8 mouse cellular contexts compared by ENCODE assay signal in the genomic region with DNA sequence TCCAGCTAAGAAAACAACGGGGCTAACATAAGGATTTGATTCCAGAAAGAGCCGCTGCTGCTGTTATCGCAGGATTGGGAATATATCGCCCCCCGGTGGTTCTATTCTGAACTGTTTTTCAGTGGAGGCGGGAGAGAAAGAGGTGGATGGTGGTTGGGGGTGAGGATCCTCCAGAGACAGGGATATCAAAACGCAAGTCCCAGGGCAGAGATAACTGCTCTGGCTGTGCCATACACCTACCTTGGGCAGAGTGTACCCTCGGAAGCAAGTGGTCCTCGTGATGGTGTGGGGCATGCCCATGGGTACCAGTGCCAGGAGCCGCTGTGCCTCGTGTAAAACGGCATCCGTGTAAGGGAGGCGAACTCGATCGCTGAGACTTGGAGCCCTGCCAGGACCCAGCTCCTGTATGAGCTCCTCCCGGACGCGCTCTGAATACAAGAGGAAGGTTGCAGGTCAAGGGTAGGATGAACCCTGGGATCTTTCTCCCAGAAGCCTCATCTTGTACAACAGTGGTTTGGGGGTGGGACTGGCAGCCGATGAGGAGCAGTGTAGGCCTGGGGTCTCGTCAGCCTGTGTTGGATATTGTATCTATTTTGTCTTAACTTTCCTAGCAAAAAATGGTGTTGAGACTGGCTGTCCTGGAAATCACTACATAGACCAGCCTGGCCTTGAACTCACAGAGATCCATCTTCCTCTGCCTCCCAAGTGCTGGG. TPM values are rescaled to one million over a fixed set of nuclear protein-coding genes. Genes with fewer than 3 reads are reported as not detected.
DNase-seq lines count a peak whose midpoint lies in the region; ATAC-seq lines count a peak whose summit lies in the region.

No protein-coding gene starts in this region.

- 27% methylated on average over 21 of the region's 21 CpGs for WGBS in embryonic facial prominence, embryonic 11.5 days
- WGBS in heart, embryonic 10.5 days: 27% methylated on average over 21 of the region's 21 CpGs
- WGBS in limb, embryonic 12.5 days: 29% methylated on average over 21 of the region's 21 CpGs
- WGBS in midbrain, embryonic 16.5 days: 20% methylated on average over 21 of the region's 21 CpGs

- no peaks in the 10 kb centered on the region for H3K27me3 ChIP-seq in embryonic facial prominence, embryonic 11.5 days (ENCODE audit: control insufficient read depth, insufficient read depth, low read length)
- no peaks in the 10 kb centered on the region for H3K27me3 ChIP-seq in heart, embryonic 10.5 days (ENCODE audit: insufficient read depth, poor library complexity, severe bottlenecking)
- no peaks in the 10 kb centered on the region for H3K27me3 ChIP-seq in limb, embryonic 12.5 days
- H3K27me3 ChIP-seq in midbrain, embryonic 16.5 days (ENCODE audit: control insufficient read depth, insufficient read depth, low read depth, low read length): no peaks in the 10 kb centered on the region

- no peak overlapping the region for H3K27ac ChIP-seq in embryonic facial prominence, embryonic 11.5 days (replicated peaks; ENCODE audit: low read depth, low read length)
- peak overlapping the region; percentile 37; the same call in 1 of the 2 replicates for H3K27ac ChIP-seq in heart, embryonic 10.5 days
- H3K27ac ChIP-seq in limb, embryonic 12.5 days: no peak overlapping the region
- H3K27ac ChIP-seq in midbrain, embryonic 16.5 days (ENCODE audit: low read length): no peak overlapping the region

- DNase-seq in A20 (ENCODE audit: low read depth, low spot score): peak; percentile 50
- peak; percentile 41 for DNase-seq in adrenal gland, adult 8-10 months
- peak; percentile 92 for DNase-seq in embryonic facial prominence, embryonic 11.5 days (ENCODE audit: low spot score)
- no peak for DNase-seq in heart, embryonic 10.5 days (ENCODE audit: low spot score)
- DNase-seq in kidney, adult 9 months: peak; percentile 82
- peak; percentile 37 to 53 for DNase-seq in spleen, postnatal 36 days (ENCODE audit: low spot score in 2 of 2)

- no peak; the same call in 1 of the 2 replicates for ATAC-seq in embryonic facial prominence, embryonic 11.5 days (replicated peaks; ENCODE audit: insufficient number of reproducible peaks, low FRiP score, low TSS enrichment, low read depth)
- ATAC-seq in limb, embryonic 12.5 days (ENCODE audit: insufficient number of reproducible peaks, insufficient read depth, low FRiP score, low TSS enrichment, low read depth): peak; percentile 18; the same call in 1 of the 2 replicates
- peak; percentile 69 for ATAC-seq in midbrain, embryonic 16.5 days

- H3K4me3 ChIP-seq in embryonic facial prominence, embryonic 11.5 days (ENCODE audit: low read depth, low read length): no peak overlapping the region
- H3K4me3 ChIP-seq in heart, embryonic 10.5 days: peak overlapping the region; percentile 13; the same call in 1 of the 2 replicates
- peak overlapping the region; percentile 11 for H3K4me3 ChIP-seq in limb, embryonic 12.5 days (replicated peaks)
- H3K4me3 ChIP-seq in midbrain, embryonic 16.5 days (ENCODE audit: low read depth, low read length): peak overlapping the region; percentile 28

- peak overlapping the region; percentile 5; the same call in 1 of the 2 replicates for H3K9ac ChIP-seq in embryonic facial prominence, embryonic 11.5 days (replicated peaks; ENCODE audit: low read length)
- no peak overlapping the region for H3K9ac ChIP-seq in limb, embryonic 12.5 days (replicated peaks)
- peak overlapping the region; percentile 52; the same call in 1 of the 2 replicates for H3K9ac ChIP-seq in midbrain, embryonic 16.5 days (ENCODE audit: low read depth, low read length)

- no peaks in the 10 kb centered on the region for H3K9me3 ChIP-seq in embryonic facial prominence, embryonic 11.5 days (replicated peaks; ENCODE audit: control insufficient read depth, low read length)
- H3K9me3 ChIP-seq in heart, embryonic 10.5 days: no peaks in the 10 kb centered on the region
- no peaks in the 10 kb centered on the region for H3K9me3 ChIP-seq in limb, embryonic 12.5 days
- no peaks in the 10 kb centered on the region for H3K9me3 ChIP-seq in midbrain, embryonic 16.5 days (replicated peaks; ENCODE audit: control insufficient read depth, low read length, poor library complexity, severe bottlenecking)

- no peaks in the 10 kb centered on the region for H3K36me3 ChIP-seq in embryonic facial prominence, embryonic 11.5 days (replicated peaks; ENCODE audit: control insufficient read depth, insufficient read depth, low read depth, low read length)
- no peaks in the 10 kb centered on the region for H3K36me3 ChIP-seq in heart, embryonic 10.5 days
- H3K36me3 ChIP-seq in limb, embryonic 12.5 days: no peaks in the 10 kb centered on the region
- H3K36me3 ChIP-seq in midbrain, embryonic 16.5 days (ENCODE audit: control insufficient read depth, insufficient read depth, low read length): no peaks in the 10 kb centered on the region

- peak overlapping the region; percentile 6; the same call in 1 of the 2 replicates for H3K4me2 ChIP-seq in embryonic facial prominence, embryonic 11.5 days (ENCODE audit: low read depth, low read length)
- H3K4me2 ChIP-seq in limb, embryonic 12.5 days: peak overlapping the region; percentile 37
- H3K4me2 ChIP-seq in midbrain, embryonic 16.5 days (ENCODE audit: low read length): peak overlapping the region; percentile 49

- 0 out of 2 replicates have a peak, but pooled peaks cover 2% of the 10 kb centered on the region for H3K4me1 ChIP-seq in embryonic facial prominence, embryonic 11.5 days (ENCODE audit: control insufficient read depth, insufficient read depth, low read length)
- H3K4me1 ChIP-seq in heart, embryonic 10.5 days: peaks cover 18% of the 10 kb centered on the region
- peaks cover 17% of the 10 kb centered on the region for H3K4me1 ChIP-seq in limb, embryonic 12.5 days (replicated peaks)
- H3K4me1 ChIP-seq in midbrain, embryonic 16.5 days (ENCODE audit: control insufficient read depth, insufficient read depth, low read length): no peaks in the 10 kb centered on the region

RNA-seq across cellular contexts. Expression of a gene that starts 10.9 kb away (rescaled TPM):
- total RNA-seq in adrenal gland, adult 8-10 months (2022): 1 to 10 TPM; 2.3 to 4.2 (median 3.2) TPM
- 2.5 and 3.4 TPM in 2 replicates for polyA plus RNA-seq in embryonic facial prominence, embryonic 11.5 days (2014; fragmentation: Nextera tagmentation; extraction: Ambion mirVana)
- polyA plus RNA-seq in heart, embryonic 10.5 days (2016; fragmentation: Nextera tagmentation; extraction: Ambion mirVana): 4.7 and 5.5 TPM in 2 replicates
- 1.2 and 2.1 TPM in 2 replicates for polyA plus RNA-seq in limb, embryonic 12.5 days (2016; fragmentation: Nextera tagmentation; extraction: Ambion mirVana)
- polyA plus RNA-seq in midbrain, embryonic 16.5 days (2015; fragmentation: Nextera tagmentation; extraction: Ambion mirVana): 2.8 and 3.2 TPM in 2 replicates

RNA-seq across cellular contexts. Expression of a gene that starts 17.3 kb away (rescaled TPM):
- total RNA-seq in adrenal gland, adult 8-10 months (2022): 10 to 100 TPM; 51.4 to 73.8 (median 64.5) TPM
- 30.3 and 36.4 TPM in 2 replicates for polyA plus RNA-seq in embryonic facial prominence, embryonic 11.5 days (2014; fragmentation: Nextera tagmentation; extraction: Ambion mirVana)
- 53.3 and 54.3 TPM in 2 replicates for polyA plus RNA-seq in heart, embryonic 10.5 days (2016; fragmentation: Nextera tagmentation; extraction: Ambion mirVana)
- 56.3 and 57.2 TPM in 2 replicates for polyA plus RNA-seq in limb, embryonic 12.5 days (2016; fragmentation: Nextera tagmentation; extraction: Ambion mirVana)
- polyA plus RNA-seq in midbrain, embryonic 16.5 days (2015; fragmentation: Nextera tagmentation; extraction: Ambion mirVana): 14.9 and 17.1 TPM in 2 replicates

RNA-seq across cellular contexts. Expression of a gene that starts 51.2 kb away (rescaled TPM):
- total RNA-seq in adrenal gland, adult 8-10 months (2022): 100 to 1,000 TPM in 3 of 4 experiments, 10 to 100 TPM in 1; 97.0 to 132 (median 119) TPM
- 73.3 and 76.8 TPM in 2 replicates for polyA plus RNA-seq in embryonic facial prominence, embryonic 11.5 days (2014; fragmentation: Nextera tagmentation; extraction: Ambion mirVana)
- polyA plus RNA-seq in heart, embryonic 10.5 days (2016; fragmentation: Nextera tagmentation; extraction: Ambion mirVana): 45.3 and 54.6 TPM in 2 replicates
- polyA plus RNA-seq in limb, embryonic 12.5 days (2016; fragmentation: Nextera tagmentation; extraction: Ambion mirVana): 67.6 and 75.0 TPM in 2 replicates
- 38.3 and 41.1 TPM in 2 replicates for polyA plus RNA-seq in midbrain, embryonic 16.5 days (2015; fragmentation: Nextera tagmentation; extraction: Ambion mirVana)
